Mouse (Mus musculus): ENCODE measurements around the gene Cmtm7. TPM values are rescaled to one million over a fixed set of nuclear protein-coding genes. Genes with fewer than 3 reads are reported as not detected.

Gene Cmtm7
- polyA plus RNA-seq, 1 experiment from 2014 or later: 93.0 TPM

GRCm38 (mm10) chr9:114794491-114794890, 12.8 kb upstream of the Cmtm7 start:
- no peak overlapping the region for H3K9ac ChIP-seq
- H3K4me2 ChIP-seq: no peak overlapping the region
- no peak overlapping the region for H3K4me3 ChIP-seq (ENCODE audit: low read depth, low read length)
- 78% methylated on average over 4 of the region's 4 CpGs for WGBS
- DNase-seq (no peak), ATAC-seq (ENCODE audit: insufficient read depth) (no peak)
- no peaks in the 10 kb centered on the region for H3K9me3 ChIP-seq (ENCODE audit: low read depth, low read length)
- H3K36me3 ChIP-seq (ENCODE audit: insufficient read depth): no peaks in the 10 kb centered on the region
- H3K27ac ChIP-seq (ENCODE audit: low read depth): no peak overlapping the region
- no peaks in the 10 kb centered on the region for H3K27me3 ChIP-seq (ENCODE audit: insufficient read depth, low read length)
- no peak for TF ChIP-seq CTCF (IDR thresholded peaks at IDR 0.05; ENCODE audit: low read depth)
- no peaks in the 10 kb centered on the region; the same call in 1 of the 2 replicates for H3K4me1 ChIP-seq (ENCODE audit: insufficient read depth)

DNA sequence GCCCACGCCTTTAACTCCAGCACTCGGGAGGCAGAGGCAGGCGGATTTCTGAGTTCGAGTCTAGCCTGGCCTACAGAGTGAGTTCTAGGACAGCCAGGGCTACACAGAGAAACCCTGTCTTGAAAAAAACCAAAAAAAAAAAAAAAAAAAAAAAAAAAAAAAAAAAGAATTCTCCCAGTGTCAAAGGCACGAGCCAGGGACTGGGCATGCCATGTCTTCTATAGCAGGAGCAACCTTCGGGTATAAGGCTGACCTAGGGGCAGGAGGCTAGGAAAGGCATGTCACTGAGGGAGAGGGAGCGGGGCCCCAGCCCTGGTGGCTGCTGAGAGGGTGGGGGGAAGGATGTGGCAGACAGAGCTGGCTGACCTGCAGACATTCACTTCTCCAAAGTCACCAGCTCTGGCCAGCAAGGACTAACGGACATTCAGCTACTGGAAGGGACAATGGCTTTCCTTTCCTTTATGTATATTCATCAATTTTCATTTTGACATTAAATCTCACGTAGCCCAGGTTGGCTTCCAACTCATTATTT, 12.2 kb upstream of the Cmtm7 start:
- TF ChIP-seq CTCF (IDR thresholded peaks at IDR 0.05; ENCODE audit: low read depth): no peak
- no peak overlapping the region for H3K4me3 ChIP-seq (ENCODE audit: low read depth, low read length)
- no peaks in the 10 kb centered on the region for H3K9me3 ChIP-seq (ENCODE audit: low read depth, low read length)
- DNase-seq (no peak), ATAC-seq (ENCODE audit: insufficient read depth) (no peak)
- H3K27ac ChIP-seq (ENCODE audit: low read depth): no peak overlapping the region
- no peaks in the 10 kb centered on the region for H3K27me3 ChIP-seq (ENCODE audit: insufficient read depth, low read length)
- H3K4me2 ChIP-seq: no peak overlapping the region
- H3K4me1 ChIP-seq (ENCODE audit: insufficient read depth): no peaks in the 10 kb centered on the region; the same call in 1 of the 2 replicates
- H3K9ac ChIP-seq: no peak overlapping the region
- no peaks in the 10 kb centered on the region for H3K36me3 ChIP-seq (ENCODE audit: insufficient read depth)
- WGBS: 80% methylated on average over 9 of the region's 9 CpGs

DNA sequence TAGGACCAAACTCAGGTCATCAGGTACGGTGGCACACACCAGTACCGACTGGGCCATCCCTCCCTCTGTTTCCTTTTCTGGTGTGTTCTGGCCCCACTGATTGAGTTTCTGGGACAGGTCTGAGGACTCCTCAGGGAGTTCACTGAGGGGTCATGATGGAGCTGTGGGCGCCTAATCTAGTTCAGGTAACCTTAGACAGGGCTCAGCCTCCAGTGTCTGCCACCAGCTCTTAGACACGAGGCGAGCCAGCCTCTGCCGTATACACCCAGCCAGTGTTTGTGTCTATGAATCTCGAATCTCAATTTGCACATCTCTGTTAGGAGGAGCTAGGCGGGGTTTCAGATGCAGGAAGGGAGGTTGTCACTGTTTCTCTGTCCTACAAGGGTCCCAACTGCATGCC, 8.3 kb upstream of the Cmtm7 start:
- H3K4me2 ChIP-seq: no peak overlapping the region
- DNase-seq (no peak), ATAC-seq (ENCODE audit: insufficient read depth) (no peak)
- H3K4me3 ChIP-seq (ENCODE audit: low read depth, low read length): no peak overlapping the region
- no peak overlapping the region for H3K27ac ChIP-seq (ENCODE audit: low read depth)
- no peaks in the 10 kb centered on the region for H3K27me3 ChIP-seq (ENCODE audit: insufficient read depth, low read length)
- TF ChIP-seq CTCF (IDR thresholded peaks at IDR 0.05; ENCODE audit: low read depth): no peak
- WGBS: 72% methylated on average over 8 of the region's 8 CpGs
- no peaks in the 10 kb centered on the region for H3K4me1 ChIP-seq (ENCODE audit: insufficient read depth)
- no peak overlapping the region for H3K9ac ChIP-seq
- no peaks in the 10 kb centered on the region for H3K36me3 ChIP-seq (ENCODE audit: insufficient read depth)
- no peaks in the 10 kb centered on the region for H3K9me3 ChIP-seq (ENCODE audit: low read depth, low read length)

GRCm38 (mm10) chr9:114789557-114789956, 7.9 kb upstream of the Cmtm7 start:
- Histone ChIP-seq H3K4me2 (no peak overlapping the region), H3K4me3 (ENCODE audit: low read depth, low read length) (no peak overlapping the region), H3K36me3 (ENCODE audit: insufficient read depth) (no peaks in the 10 kb centered on the region), H3K27me3 (ENCODE audit: insufficient read depth, low read length) (no peaks in the 10 kb centered on the region), H3K27ac (ENCODE audit: low read depth) (no peak overlapping the region), H3K9me3 (ENCODE audit: low read depth, low read length) (no peaks in the 10 kb centered on the region), H3K4me1 (ENCODE audit: insufficient read depth) (no peaks in the 10 kb centered on the region), H3K9ac (no peak overlapping the region)
- DNase-seq (no peak), ATAC-seq (ENCODE audit: insufficient read depth) (no peak)
- TF ChIP-seq CTCF (IDR thresholded peaks at IDR 0.05; ENCODE audit: low read depth): no peak
- WGBS: 56% methylated on average over 7 of the region's 7 CpGs

GRCm38 (mm10) chr9:114788697-114789096, 7.0 kb upstream of the Cmtm7 start:
- ATAC-seq (ENCODE audit: insufficient read depth) (no peak), DNase-seq (no peak)
- no peaks in the 10 kb centered on the region for H3K36me3 ChIP-seq (ENCODE audit: insufficient read depth)
- no peaks in the 10 kb centered on the region for H3K4me1 ChIP-seq (ENCODE audit: insufficient read depth)
- H3K4me3 ChIP-seq (ENCODE audit: low read depth, low read length): no peak overlapping the region
- H3K9ac ChIP-seq: no peak overlapping the region
- no peak overlapping the region for H3K4me2 ChIP-seq
- 86% methylated on average over 8 of the region's 8 CpGs for WGBS
- no peaks in the 10 kb centered on the region for H3K9me3 ChIP-seq (ENCODE audit: low read depth, low read length)
- no peak overlapping the region for H3K27ac ChIP-seq (ENCODE audit: low read depth)
- no peak for TF ChIP-seq CTCF (IDR thresholded peaks at IDR 0.05; ENCODE audit: low read depth)
- no peaks in the 10 kb centered on the region for H3K27me3 ChIP-seq (ENCODE audit: insufficient read depth, low read length)

DNA sequence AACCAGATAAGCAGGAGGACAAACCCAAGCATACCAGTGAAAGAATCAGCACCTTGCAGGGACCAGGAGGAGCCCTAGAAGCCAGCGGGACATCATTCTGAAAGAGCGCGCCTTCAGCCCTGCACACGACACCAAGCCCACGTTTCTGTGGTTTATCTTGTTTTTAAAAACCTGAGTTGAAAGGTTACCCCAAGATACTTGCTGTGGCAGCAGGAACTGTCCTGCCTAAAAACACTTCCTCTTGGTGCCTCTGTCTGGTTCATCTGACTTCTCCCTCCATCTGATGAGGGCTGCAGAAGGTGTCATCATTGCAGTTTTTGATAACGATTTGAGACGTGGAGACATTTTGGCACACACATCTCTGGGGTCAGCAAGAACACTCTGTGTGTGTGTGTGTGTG, 6.1 kb upstream of the Cmtm7 start:
- WGBS: 84% methylated on average over 7 of the region's 7 CpGs
- H3K27ac ChIP-seq (ENCODE audit: low read depth): no peak overlapping the region
- no peak overlapping the region for H3K4me3 ChIP-seq (ENCODE audit: low read depth, low read length)

DNA sequence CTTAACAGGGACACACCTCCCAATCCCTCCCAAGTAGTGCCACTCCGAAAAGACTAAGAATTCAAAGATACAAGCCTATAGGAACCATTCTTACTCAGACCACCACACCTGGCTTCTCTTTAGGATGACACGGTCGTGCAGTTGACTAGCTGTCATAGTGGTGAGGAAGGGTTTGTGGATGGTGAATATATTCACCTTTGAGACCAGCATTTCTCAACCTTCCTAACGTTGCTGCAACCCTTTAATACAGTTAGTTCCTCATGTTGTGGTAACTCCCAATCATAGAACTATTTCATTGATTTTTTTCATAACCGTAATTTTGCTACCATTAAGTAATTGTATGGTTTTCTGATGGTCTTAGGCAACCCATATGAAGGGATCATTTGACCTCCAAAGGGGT, 5.5 kb upstream of the Cmtm7 start:
- H3K4me3 ChIP-seq (ENCODE audit: low read depth, low read length): no peak overlapping the region
- no peak for DNase-seq
- H3K4me2 ChIP-seq: no peak overlapping the region
- H3K9ac ChIP-seq: no peak overlapping the region
- H3K9me3 ChIP-seq (ENCODE audit: low read depth, low read length): no peaks in the 10 kb centered on the region
- no peaks in the 10 kb centered on the region for H3K27me3 ChIP-seq (ENCODE audit: insufficient read depth, low read length)
- 93% methylated on average over 5 of the region's 5 CpGs for WGBS
- H3K27ac ChIP-seq (ENCODE audit: low read depth): no peak overlapping the region
- ATAC-seq (ENCODE audit: insufficient read depth): no peak
- no peaks in the 10 kb centered on the region for H3K4me1 ChIP-seq (ENCODE audit: insufficient read depth)
- TF ChIP-seq CTCF (IDR thresholded peaks at IDR 0.05; ENCODE audit: low read depth): no peak
- H3K36me3 ChIP-seq (ENCODE audit: insufficient read depth): no peaks in the 10 kb centered on the region

More for the DNA sequence above, 6.1 kb upstream of the Cmtm7 start:
- H3K9me3 ChIP-seq (ENCODE audit: low read depth, low read length): no peaks in the 10 kb centered on the region
- no peaks in the 10 kb centered on the region for H3K27me3 ChIP-seq (ENCODE audit: insufficient read depth, low read length)
- H3K4me2 ChIP-seq: no peak overlapping the region
- TF ChIP-seq CTCF (IDR thresholded peaks at IDR 0.05; ENCODE audit: low read depth): no peak
- no peak overlapping the region for H3K9ac ChIP-seq
- no peaks in the 10 kb centered on the region for H3K4me1 ChIP-seq (ENCODE audit: insufficient read depth)
- no peak for DNase-seq
- ATAC-seq (ENCODE audit: insufficient read depth): no peak
- no peaks in the 10 kb centered on the region for H3K36me3 ChIP-seq (ENCODE audit: insufficient read depth)

All from lung, embryonic 14.5 days (tissue).